Mouse (Mus musculus): ENCODE results near the gene Noxo1.
A peak's percentile ranks its signal among the peaks of the same experiment; 100 is the strongest.

DNA sequence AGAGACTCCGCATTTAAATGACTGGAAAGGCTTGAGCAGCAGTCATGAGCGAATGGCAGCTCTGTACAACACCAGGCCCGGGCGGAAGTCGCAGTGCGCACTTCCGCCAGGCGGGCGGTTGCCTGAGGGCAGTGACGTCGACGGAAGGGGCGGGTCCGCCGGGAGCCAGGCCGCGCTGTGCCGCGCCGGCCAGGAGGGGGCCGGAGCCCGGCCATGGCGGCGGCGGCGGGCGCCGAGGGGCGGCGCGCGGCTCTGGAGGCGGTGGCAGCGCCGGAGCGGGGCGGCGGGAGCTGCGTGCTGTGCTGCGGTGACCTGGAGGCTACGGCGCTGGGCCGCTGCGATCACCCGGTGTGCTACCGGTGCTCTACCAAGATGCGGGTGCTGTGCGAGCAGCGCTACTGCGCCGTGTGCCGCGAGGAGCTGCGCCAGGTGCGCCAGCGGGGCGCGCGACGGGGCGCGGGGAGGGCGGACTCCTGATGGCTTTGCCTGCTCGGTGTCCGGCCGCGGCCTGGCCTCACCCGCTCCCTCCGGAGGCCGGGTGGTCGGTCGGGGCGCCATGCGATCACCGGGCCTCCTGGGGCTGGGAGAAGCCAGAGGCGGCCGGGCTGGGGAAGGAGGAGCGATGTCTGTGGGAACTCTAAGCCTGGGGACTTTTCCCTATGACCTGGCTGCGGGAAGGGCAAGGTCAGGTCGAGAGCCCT, 26.3 kb upstream of the Noxo1 start, which contains the start of gene Zfp598:
- TF ChIP-seq CTCF (IDR thresholded peaks at IDR 0.05; ENCODE audit: low read depth) (no peak), EP300 (IDR thresholded peaks at IDR 0.05; ENCODE audit: low read depth) (peak; percentile 41; the same call in 1 of the 2 replicates)
